Mouse (Mus musculus): ENCODE data around the gene Fbxl17.

The Fbxl17 gene

DNA sequence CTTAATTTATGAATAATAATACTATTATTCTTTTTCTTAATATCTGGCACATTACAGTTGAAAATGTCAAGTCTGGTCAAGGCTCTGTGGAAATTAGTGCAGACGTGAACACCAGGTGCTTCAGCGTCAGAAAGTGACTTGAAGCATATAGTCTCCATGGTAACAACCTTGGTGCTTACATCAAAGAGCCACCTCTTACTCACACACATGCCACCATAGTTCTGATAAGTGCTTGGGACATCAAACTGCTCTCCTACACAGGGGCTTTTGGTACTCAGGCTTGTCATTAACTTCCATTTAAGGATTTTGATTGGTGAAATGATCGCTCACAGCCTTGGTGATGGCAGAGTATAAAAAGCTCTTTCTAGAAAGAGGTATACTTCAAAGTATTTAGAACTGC lies 333.1 kb downstream of the Fbxl17 start:
- DNase-seq (ENCODE audit: low spot score): no peak

DNA sequence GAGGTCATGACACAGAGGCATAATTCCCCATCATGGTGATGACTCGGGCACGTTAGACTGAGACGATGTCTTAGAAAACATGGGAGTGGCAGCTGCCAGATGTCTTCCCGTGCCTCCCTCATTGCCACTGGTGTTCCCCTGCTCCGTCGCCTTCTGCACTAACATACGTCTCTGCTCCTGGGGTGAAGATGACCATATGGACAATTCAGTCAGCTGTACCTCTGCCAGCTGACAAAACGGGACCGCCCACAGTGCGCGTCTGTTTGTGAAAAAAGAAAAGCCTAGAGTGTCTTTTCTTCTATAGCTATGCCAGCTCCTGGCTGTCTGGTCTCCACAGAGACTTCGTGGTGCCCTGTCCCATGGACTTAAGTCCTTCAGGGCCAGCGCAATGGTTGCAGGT lies 334.0 kb downstream of the Fbxl17 start:
- DNase-seq (ENCODE audit: low spot score): no peak

- DNase-seq (ENCODE audit: low spot score): no peak
Measured at GRCm38 (mm10) chr17:63164289-63164688, 335.5 kb downstream of the Fbxl17 start.

GRCm38 (mm10) chr17:63161953-63162352 lies 337.9 kb downstream of the Fbxl17 start:
- DNase-seq (ENCODE audit: low spot score): no peak

DNA sequence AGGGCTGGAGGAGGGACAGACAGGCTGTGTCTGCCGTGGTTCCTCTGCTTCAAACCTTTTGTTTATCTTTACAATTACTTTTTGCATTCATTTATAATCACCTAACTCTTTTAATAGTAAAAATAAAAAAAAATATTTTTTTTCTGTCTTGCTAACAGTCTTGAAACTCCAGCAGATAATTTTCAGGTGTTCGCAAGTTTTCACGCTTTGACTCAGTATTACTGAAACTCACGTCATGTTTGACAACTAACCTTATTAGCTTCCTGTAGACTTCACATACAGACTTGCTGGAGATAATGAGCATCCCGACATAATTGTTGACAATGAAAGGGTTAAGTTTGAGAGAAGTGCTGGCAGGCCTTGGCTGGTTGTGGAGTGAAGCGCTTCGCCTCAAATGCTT lies 340.6 kb downstream of the Fbxl17 start:
- DNase-seq (ENCODE audit: low spot score): no peak

GRCm38 (mm10) chr17:63158436-63158835 lies 341.4 kb downstream of the Fbxl17 start:
- DNase-seq (ENCODE audit: low spot score): no peak

DNA sequence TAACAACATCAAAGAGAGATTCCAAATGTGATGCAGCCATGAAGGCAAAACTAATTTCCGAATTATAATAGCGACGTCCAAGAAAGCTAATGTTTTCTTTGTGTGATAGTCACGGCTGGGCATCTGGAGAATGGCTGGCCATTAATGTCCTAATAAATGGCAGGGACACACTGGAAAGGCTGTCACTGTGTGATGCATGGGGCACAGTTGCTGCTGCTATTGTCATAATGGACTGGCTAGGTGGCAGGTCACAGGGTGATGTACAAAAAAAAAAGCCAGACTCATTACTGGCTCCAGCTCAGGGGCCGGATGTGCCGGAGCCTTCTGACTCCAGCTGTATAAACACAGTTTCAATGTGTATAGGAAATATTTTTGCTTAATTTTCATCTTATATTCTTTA lies 341.9 kb downstream of the Fbxl17 start:
- DNase-seq (ENCODE audit: low spot score): no peak

DNA sequence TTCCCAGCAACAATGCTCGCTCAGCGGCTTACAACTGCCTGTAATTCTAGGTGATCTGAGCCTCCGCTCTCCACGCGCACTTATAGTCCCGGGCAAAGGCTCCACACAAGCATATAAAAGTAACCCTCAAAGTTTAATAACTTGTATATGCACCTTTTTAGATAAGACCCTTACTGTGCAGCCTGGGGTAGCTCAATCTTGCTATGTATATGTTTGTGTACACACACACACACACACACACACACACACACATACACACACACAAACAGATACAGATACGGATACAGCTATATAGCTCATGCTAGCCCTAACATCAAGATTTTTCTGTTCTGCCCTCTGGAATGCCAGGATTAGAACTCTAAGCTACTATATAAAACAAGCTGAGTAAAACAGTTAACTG lies 342.8 kb downstream of the Fbxl17 start:
- DNase-seq (ENCODE audit: low spot score): no peak

- DNase-seq (ENCODE audit: low spot score): no peak
Measured at GRCm38 (mm10) chr17:63146514-63146913, 353.3 kb downstream of the Fbxl17 start.

- DNase-seq (ENCODE audit: low spot score): no peak
Measured at GRCm38 (mm10) chr17:63145751-63146491, 353.9 kb downstream of the Fbxl17 start.

- no peak for DNase-seq (ENCODE audit: low spot score)
Measured at GRCm38 (mm10) chr17:63145311-63145741, 354.5 kb downstream of the Fbxl17 start.

GRCm38 (mm10) chr17:63143825-63144224 lies 356.0 kb downstream of the Fbxl17 start:
- DNase-seq (ENCODE audit: low spot score): no peak

- no peak for DNase-seq (ENCODE audit: low spot score)
Measured at GRCm38 (mm10) chr17:63134805-63135204, 365.0 kb downstream of the Fbxl17 start.

DNA sequence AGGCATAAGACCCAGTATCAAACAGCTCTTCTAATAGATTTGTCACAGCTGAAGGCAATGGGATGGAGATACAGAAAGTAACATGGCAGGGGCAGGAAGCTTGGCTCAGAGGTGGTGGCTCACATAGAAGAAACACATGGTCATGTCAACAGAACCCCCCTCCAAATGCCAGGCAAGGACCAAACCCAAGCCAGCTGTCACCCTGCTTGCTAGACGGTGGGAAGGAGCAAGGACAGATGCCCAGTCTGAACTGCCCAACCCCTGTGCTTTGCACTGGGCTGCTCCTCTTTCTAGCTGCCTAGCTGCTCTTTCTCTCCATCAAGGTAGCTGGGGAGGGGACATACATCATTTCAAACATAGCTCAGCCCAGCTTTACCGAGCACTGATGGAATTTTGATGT lies 377.4 kb downstream of the Fbxl17 start:
- no peak for DNase-seq (ENCODE audit: low spot score)

- DNase-seq (ENCODE audit: low spot score): peak; percentile 67
Measured at GRCm38 (mm10) chr17:63119701-63120100, 380.1 kb downstream of the Fbxl17 start.

- DNase-seq (ENCODE audit: low spot score): peak; percentile 32
Measured at GRCm38 (mm10) chr17:63119077-63119476, 380.7 kb downstream of the Fbxl17 start.

DNA sequence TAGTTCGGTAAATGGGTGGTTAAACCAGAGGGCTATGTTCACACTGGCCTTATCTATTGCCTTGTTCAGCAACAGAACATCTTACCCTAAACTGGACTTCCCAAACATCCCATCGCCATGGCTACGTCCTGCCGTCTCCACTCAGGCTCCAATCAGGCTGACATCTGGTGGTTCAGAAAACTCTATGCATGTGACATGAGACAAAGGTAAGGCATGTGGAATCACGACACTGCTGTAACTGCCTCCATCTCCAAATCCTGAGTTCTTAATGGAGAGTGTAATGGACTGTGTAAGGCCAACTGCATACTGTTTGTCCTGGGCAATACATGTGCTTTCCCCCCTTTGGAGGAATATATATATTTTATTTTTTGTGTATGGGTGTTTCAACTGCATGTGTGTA lies 382.7 kb downstream of the Fbxl17 start:
- DNase-seq (ENCODE audit: low spot score): no peak

DNA sequence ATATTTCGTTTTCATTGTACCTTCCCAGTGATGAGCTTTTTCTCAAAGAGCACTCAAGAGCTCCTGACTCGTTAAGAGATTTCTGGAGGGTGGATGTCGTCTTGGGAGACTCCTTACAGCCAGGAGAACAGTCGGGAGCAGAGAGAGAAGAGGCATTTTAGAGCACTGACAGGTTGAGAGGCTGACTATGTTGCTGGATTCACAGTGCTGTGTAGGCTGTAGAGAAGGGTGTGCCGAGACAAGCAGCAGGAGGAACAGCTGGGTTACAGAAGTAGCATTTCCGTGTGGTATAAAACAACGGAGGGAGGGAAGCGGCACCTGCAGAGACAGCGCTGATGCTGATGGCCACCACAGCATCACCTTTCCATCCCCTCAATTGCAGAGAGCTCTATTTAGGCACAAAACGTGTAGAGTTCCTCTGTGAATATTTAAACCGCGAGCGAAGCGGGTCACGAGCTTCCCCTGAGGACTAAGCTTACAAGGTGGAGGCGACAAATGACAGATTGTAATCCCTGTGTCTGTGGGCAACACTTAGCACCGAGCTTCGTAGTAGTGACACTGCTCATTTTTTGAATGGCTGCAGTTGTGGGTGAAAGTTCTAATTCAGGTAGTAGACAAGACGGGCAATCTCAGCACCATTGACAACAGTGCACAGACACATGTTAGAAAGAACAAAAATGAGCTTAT lies 385.3 kb downstream of the Fbxl17 start:
- DNase-seq (ENCODE audit: low spot score): no peak

DNA sequence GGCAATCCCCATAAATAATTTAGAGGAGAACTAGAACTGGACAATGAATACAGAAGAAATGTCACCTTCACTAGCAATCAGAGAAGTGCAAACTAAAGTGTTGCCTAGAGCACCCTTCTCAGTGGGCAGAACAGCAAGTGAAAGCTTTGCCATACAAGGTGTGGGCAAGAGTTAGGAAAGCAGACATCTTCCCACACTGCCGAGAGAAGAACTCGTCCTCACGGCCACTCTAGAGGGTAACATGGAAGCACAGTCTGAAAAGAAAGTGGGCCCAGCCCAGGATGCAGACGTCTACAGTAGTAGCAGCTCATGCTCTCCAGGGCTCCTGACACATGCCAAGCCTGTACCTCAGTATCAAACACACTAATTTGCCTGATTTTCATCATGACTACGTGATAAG lies 387.0 kb downstream of the Fbxl17 start:
- DNase-seq (ENCODE audit: low spot score): no peak

DNA sequence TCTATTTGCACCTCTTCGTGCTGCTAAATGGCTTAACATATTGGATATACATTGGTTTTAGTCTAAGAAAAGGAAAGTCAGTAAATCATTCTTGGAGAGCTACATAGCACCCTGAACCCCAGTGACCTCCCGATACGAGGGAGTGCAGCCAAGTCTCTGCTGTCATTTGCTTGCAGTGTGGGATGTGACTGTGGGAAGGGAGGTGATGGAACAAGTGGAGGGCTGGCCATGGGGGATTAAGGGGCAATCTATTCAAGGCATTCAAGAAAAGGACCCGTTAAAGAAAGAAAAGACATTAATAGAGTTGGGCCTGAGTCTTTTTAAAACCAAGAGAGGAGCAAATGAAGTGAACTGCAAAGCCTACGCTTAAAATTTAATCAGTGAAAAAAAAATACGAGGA lies 388.8 kb downstream of the Fbxl17 start:
- DNase-seq (ENCODE audit: low spot score): no peak

DNA sequence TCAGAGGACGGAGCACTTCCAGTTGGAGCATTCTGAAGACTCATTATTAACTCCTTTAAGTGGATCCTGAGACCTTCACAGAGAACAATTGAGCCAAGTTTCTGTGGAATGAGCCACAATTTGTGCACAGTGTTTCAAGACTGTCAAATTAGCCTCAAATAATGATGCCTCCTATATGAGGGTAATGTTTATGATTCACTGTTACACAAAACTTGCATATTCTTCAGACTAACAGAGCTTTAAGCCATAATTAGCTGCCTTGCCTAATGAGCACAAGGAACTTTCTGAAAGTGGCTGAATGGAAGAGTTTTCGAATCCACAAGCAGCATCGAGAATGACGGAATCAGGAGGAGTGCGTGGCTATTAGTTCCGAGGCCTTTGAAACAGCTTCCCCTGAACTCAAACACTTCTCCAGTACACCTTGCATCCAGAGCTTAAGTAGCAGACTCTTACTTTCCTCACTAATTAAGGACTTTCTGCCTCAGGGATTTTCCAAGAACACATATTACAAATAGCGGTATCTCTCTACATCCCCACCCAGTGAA lies 389.5 kb downstream of the Fbxl17 start:
- no peak for DNase-seq (ENCODE audit: low spot score)

DNA sequence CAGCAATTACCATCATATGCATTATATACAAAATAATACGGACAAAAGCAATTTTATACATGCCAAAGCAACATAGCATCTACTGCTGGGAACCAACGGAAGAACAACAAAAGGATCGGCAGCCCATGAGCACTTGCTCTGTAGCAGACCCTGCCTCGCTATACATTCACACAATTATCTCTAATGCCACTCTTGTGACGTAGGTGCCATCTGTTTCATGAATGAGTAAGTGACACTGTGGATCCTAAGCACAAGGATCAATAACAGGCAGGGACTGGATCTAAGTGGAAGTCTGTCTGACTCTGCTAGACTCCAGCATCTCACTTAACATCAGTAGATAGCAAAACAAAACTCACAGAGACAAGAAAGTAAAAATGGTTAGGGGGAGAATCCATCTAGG lies 391.8 kb downstream of the Fbxl17 start:
- DNase-seq (ENCODE audit: low spot score): no peak

DNA sequence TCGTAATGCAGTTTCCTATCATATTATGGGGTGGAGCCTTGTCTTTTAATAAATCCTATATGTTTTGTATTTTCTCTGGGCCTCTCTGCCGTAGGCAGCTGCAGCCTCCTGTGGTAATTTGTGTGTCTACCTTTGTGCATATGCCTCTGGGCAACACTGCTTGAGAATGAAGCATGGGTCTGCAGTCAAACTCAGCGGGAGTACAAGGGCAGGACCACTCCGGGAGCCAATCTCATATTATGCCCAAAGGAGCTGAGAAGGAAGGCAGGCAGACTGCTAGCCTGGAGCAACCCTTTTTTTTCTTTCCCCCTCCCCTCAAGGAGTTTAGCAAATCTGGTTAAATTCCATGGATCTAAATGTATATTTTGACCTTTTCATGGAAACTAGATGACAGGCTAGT lies 392.3 kb downstream of the Fbxl17 start:
- no peak for DNase-seq (ENCODE audit: low spot score)

DNA sequence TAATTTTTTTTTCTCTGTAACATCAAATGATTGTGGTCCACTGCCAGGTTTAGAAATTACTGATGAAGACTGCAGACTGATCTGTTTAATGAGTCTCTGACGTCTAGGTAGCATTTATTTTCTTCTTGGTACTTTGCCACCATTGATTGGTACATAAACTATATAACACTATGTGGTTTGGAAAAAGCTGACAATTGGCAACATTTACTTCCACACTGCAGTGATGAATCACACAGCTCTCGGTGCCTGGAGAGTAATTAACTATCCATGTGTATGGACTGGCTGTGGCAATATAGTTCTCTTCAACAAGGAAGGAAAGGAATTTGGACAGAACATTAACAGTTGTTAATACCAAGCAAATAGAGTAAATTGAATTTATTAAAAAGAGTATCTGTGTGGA lies 404.3 kb downstream of the Fbxl17 start:
- DNase-seq (ENCODE audit: low spot score): no peak
